Mouse (Mus musculus) embryonic facial prominence, embryonic 10.5 days (tissue): ENCODE measurements around the gene Cops2. TPM values are rescaled to one million over a fixed set of nuclear protein-coding genes. Genes with fewer than 3 reads are reported as not detected.

ENCODE experiments used
- DNase-seq: peaks from one replicate; pipeline ENCODE4 v3.0.0-alpha.2; 2017; ENCODE audit warnings: low spot score
- H3K27ac ChIP-seq: fragments of 300-500 bp; sonication (generic); replicated peaks from 2 replicates; pipeline ENCODE4 v1.5.1; 2016; ENCODE audit warnings: mild to moderate bottlenecking
- H3K27me3 ChIP-seq: fragments of 300-500 bp; sonication (generic); replicated peaks from 2 replicates; pipeline ENCODE4 v1.6.1; 2016; ENCODE audit warnings: low read depth, mild to moderate bottlenecking; ENCODE audit not compliant: poor library complexity, severe bottlenecking
- H3K36me3 ChIP-seq: fragments of 300-500 bp; sonication (generic); replicated peaks from 2 replicates; pipeline ENCODE4 v1.6.1; 2016; ENCODE audit warnings: mild to moderate bottlenecking, moderate library complexity
- H3K4me1 ChIP-seq: fragments of 300-500 bp; sonication (generic); 2 replicates; pipeline ENCODE4 v1.6.1; 2016
- H3K4me3 ChIP-seq: fragments of 300-500 bp; sonication (generic); 2 replicates; pipeline ENCODE4 v1.5.1; 2016; ENCODE audit warnings: mild to moderate bottlenecking, moderate library complexity
- H3K9me3 ChIP-seq: fragments of 300-500 bp; sonication (generic); 2 replicates; pipeline ENCODE4 v1.6.1; 2016; ENCODE audit warnings: mild to moderate bottlenecking
- WGBS: fragments of 180-500 bp; shearing (Covaris S2); methylation state at CpG from one replicate; pipeline ENCODE4 v1.1.7; 2016; 5-methylcytosine and 5-hydroxymethylcytosine counted together
- polyA plus RNA-seq: library from polyadenylated mRNA; unstranded; fragments of >200 nt; fragmentation: Nextera tagmentation; extraction: Ambion mirVana; gene quantifications from 2 replicates; pipeline ENCODE4 v1.2.1, GENCODE M21; 2016

Gene Cops2
- polyA plus RNA-seq, 1 experiment from 2014 or later = 98.3 TPM

DNA sequence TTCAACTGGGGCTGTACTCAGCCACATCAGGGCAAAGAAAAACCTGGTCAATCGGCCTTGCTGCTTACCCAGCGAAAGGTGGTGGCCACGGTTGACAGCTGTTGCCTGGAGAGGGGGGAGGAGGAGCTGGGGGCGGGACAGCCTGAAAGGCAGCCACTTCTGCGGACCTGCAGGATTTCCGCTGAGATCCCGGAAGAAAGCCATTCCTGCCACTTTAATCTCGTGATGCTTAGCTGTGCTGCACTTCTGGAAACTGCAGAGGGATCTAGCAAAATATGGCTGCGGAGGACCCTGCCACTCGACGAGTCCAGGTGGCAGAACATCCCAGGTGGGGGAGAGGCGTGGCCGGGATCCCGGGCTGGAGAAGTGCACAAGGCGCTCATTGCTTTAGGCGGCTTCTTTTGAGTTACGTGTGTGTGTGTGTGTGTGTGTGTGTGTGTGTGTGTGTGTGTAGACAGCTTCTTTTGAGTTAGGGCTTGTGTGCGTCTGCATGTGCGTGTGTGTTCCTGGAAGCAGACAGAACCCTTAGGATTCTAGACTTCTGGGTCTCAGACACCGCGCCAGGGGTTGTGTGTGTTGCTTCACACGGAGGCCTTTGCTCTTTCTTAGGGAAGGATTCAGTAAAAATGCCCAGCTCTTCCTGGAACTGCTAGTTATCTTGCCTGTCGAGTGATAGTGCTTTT is 7.3 kb upstream of the Cops2 start:
- Histone ChIP-seq H3K27ac (peak overlapping the region; percentile 83), H3K27me3 (no peaks in the 10 kb centered on the region), H3K4me1 (peaks cover 14% of the 10 kb centered on the region), H3K4me3 (peak overlapping the region; percentile 73), H3K36me3 (no peaks in the 10 kb centered on the region), H3K9me3 (no peaks in the 10 kb centered on the region)
- DNase-seq = peak; percentile 75
- WGBS = 7% methylated on average over 23 of the region's 23 CpGs

DNA sequence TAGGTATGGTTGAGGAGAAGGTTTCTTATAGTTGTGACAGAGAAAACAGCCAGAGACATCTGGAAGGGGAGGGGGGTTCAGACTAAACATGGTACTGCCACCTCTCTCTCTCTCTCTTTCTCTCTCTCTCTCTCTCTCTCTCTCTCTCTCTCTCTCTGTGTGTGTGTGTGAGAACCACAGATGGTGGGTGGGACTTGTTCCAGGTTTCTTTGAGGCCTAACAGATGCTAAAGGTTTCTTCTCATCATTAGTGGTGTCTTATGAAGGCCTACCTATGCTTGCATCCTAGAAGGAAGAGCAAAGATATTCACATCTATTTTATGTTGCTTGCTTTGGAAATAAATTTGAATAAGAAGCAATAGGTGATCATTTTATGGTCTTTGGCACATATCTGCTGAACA is 6.6 kb upstream of the Cops2 start:
- 0 out of 2 replicates have a peak overlapping the region, but pooled peaks have one; percentile 83 for H3K27ac ChIP-seq
- H3K36me3 ChIP-seq = no peaks in the 10 kb centered on the region
- H3K27me3 ChIP-seq = no peaks in the 10 kb centered on the region
- H3K4me3 ChIP-seq = peak overlapping the region; percentile 73
- H3K9me3 ChIP-seq = no peaks in the 10 kb centered on the region
- DNase-seq = no peak
- peaks cover 14% of the 10 kb centered on the region for H3K4me1 ChIP-seq

DNA sequence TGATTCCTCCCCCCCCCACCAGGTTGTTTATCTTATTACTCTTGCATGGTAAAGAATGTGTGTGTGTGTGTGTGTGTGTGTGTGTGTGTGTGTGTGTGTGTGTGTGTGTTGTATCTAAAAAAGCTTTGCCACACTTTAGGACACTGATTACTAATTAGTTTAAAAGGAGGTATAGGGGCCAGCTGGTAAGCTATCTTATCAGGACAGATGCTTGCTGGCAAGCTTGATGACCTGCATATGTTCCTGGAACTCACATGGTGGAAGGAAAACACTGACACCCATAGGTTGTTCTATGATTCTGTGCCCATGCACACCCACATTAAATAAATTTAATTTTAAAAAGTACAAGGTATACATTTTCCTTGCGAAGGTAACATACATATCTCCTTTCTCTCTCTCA is 5.6 kb upstream of the Cops2 start:
- H3K4me3 ChIP-seq = no peak overlapping the region
- H3K36me3 ChIP-seq = no peaks in the 10 kb centered on the region
- peaks cover 17% of the 10 kb centered on the region for H3K4me1 ChIP-seq
- no peaks in the 10 kb centered on the region for H3K9me3 ChIP-seq
- DNase-seq = no peak
- 83% methylated on average over 1 of the region's 1 CpGs for WGBS
- no peak overlapping the region for H3K27ac ChIP-seq
- no peaks in the 10 kb centered on the region for H3K27me3 ChIP-seq

GRCm38 (mm10) chr2:125863799-125864198 is 4.9 kb upstream of the Cops2 start:
- no peaks in the 10 kb centered on the region for H3K9me3 ChIP-seq
- H3K4me1 ChIP-seq = peaks cover 19% of the 10 kb centered on the region
- H3K36me3 ChIP-seq = no peaks in the 10 kb centered on the region
- no peak overlapping the region for H3K27ac ChIP-seq
- no peak overlapping the region for H3K4me3 ChIP-seq
- WGBS = 86% methylated on average over 3 of the region's 3 CpGs
- no peak for DNase-seq
- H3K27me3 ChIP-seq = no peaks in the 10 kb centered on the region

DNA sequence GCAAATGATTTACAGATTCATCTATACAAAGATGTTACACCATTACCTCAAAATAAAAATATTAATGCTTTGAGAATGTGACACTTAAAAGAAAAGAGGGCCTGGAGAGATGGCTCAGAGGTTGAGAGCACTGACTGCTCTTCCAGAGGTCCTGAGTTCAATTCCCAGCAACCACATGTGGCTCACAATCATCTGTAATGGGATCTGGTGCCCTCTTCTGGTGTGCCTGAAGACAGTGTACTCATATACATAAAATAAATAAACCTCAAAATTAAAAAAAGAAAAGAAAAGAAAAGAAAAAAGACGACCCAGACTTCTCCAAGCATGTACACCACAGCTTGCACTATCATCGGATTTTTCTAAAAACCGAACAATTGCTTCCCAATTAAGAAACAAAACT is 1.2 kb downstream of the Cops2 start:
- Histone ChIP-seq H3K4me1 (peaks cover 15% of the 10 kb centered on the region), H3K4me3 (peak overlapping the region; percentile 100), H3K27ac (no peak overlapping the region), H3K27me3 (no peaks in the 10 kb centered on the region), H3K36me3 (no peaks in the 10 kb centered on the region), H3K9me3 (no peaks in the 10 kb centered on the region)
- 49% methylated on average over 3 of the region's 3 CpGs for WGBS
- DNase-seq = no peak

- H3K4me3 ChIP-seq = no peak overlapping the region
- WGBS = 87% methylated on average over 2 of the region's 2 CpGs
- no peaks in the 10 kb centered on the region for H3K9me3 ChIP-seq
- peaks cover 33% of the 10 kb centered on the region for H3K36me3 ChIP-seq
- no peak for DNase-seq
- no peaks in the 10 kb centered on the region for H3K4me1 ChIP-seq
- no peaks in the 10 kb centered on the region for H3K27me3 ChIP-seq
- H3K27ac ChIP-seq = no peak overlapping the region
These were observed 7.7 kb downstream of the Cops2 start for GRCm38 (mm10) chr2:125851237-125851636.

GRCm38 (mm10) chr2:125838708-125839284 is 20.1 kb downstream of the Cops2 start:
- peaks cover 90% of the 10 kb centered on the region for H3K36me3 ChIP-seq
- no peak for DNase-seq
- no peak overlapping the region for H3K27ac ChIP-seq
- no peak overlapping the region for H3K4me3 ChIP-seq
- H3K9me3 ChIP-seq = no peaks in the 10 kb centered on the region
- no peaks in the 10 kb centered on the region for H3K4me1 ChIP-seq
- WGBS = 91% methylated on average over 2 of the region's 2 CpGs
- H3K27me3 ChIP-seq = no peaks in the 10 kb centered on the region

GRCm38 (mm10) chr2:125838091-125838490 is 20.8 kb downstream of the Cops2 start:
- H3K36me3 ChIP-seq = peaks cover 90% of the 10 kb centered on the region

GRCm38 (mm10) chr2:125829924-125830323 is 29.0 kb downstream of the Cops2 start:
- 97% methylated on average over 2 of the region's 2 CpGs for WGBS
- no peak for DNase-seq
- Histone ChIP-seq H3K4me1 (no peaks in the 10 kb centered on the region), H3K27me3 (no peaks in the 10 kb centered on the region), H3K27ac (no peak overlapping the region), H3K4me3 (no peak overlapping the region), H3K36me3 (peaks cover 72% of the 10 kb centered on the region), H3K9me3 (no peaks in the 10 kb centered on the region)

More at GRCm38 (mm10) chr2:125838091-125838490, 20.8 kb downstream of the Cops2 start:
- Histone ChIP-seq H3K4me1 (no peaks in the 10 kb centered on the region), H3K9me3 (no peaks in the 10 kb centered on the region), H3K27me3 (no peaks in the 10 kb centered on the region), H3K4me3 (no peak overlapping the region), H3K27ac (no peak overlapping the region)
- no peak for DNase-seq
- 94% methylated on average over 7 of the region's 7 CpGs for WGBS

GRCm38 (mm10) chr2:125827898-125828297 is 31.0 kb downstream of the Cops2 start:
- Histone ChIP-seq H3K27me3 (no peaks in the 10 kb centered on the region), H3K4me1 (no peaks in the 10 kb centered on the region), H3K4me3 (no peak overlapping the region), H3K27ac (no peak overlapping the region), H3K9me3 (no peaks in the 10 kb centered on the region), H3K36me3 (peaks cover 52% of the 10 kb centered on the region)
- no peak for DNase-seq
- WGBS = 89% methylated on average over 4 of the region's 4 CpGs

DNA sequence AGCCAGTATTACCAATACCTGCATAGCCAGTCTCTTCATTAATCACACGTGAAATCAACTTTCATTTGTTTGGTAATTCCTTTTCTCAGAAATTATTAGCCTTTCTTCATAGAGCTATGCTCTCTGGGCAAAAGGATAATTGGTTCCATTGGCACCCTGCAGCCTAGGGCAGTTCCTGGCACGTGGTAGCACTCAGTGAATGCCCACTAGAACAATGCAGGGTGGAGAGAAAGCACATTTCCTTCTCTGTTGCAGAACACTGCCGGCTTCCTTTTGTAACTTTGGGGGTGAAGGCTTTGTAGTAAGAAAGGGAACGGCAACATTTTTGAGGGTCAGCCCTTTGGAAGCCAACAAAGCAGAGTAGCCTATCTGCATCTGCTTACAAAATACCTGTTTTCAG is 32.7 kb downstream of the Cops2 start:
- no peak overlapping the region for H3K27ac ChIP-seq
- no peak overlapping the region for H3K4me3 ChIP-seq
- no peak for DNase-seq
- WGBS = 67% methylated on average over 4 of the region's 4 CpGs
- H3K36me3 ChIP-seq = peaks cover 35% of the 10 kb centered on the region
- H3K27me3 ChIP-seq = no peaks in the 10 kb centered on the region
- H3K9me3 ChIP-seq = no peaks in the 10 kb centered on the region
- no peaks in the 10 kb centered on the region for H3K4me1 ChIP-seq

- Histone ChIP-seq H3K9me3 (no peaks in the 10 kb centered on the region), H3K27ac (no peak overlapping the region), H3K4me3 (no peak overlapping the region), H3K27me3 (no peaks in the 10 kb centered on the region), H3K4me1 (no peaks in the 10 kb centered on the region), H3K36me3 (no peaks in the 10 kb centered on the region)
- DNase-seq = no peak
- WGBS = 86% methylated on average over 4 of the region's 4 CpGs
These were observed 38.5 kb downstream of the Cops2 start for GRCm38 (mm10) chr2:125820397-125820796.

DNA sequence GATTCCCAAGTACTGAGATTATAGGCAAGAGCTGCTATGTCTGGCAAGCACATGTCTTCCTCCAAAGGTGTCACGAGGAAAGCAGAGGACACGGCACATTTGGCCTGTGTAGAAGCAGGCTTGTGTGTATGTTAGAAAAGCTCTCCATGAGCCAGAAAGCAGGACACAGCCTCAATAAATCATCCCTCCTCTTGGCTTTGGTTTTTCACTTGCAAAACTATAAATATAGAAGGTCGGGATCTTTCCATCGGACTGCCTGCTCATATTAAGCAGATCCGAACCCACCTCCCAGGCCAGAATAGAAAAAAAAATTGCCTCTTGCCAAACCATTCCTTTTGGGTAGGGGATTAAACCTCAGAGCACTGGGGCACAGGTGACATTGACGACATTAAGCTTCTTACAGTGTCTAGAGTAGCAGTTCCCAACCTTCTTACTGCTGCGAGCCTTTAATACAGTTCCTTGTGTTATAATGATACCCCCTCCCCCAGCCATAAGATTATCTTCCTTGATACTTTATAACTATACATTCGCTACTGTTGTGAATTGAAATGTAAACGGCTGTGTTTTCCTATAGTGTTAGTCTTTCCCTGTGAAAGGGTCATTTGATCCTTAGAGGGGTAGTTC is 44.9 kb downstream of the Cops2 start:
- no peaks in the 10 kb centered on the region for H3K9me3 ChIP-seq
- no peak overlapping the region for H3K27ac ChIP-seq
- no peaks in the 10 kb centered on the region for H3K36me3 ChIP-seq
- WGBS = 75% methylated on average over 9 of the region's 9 CpGs
- peaks cover 6% of the 10 kb centered on the region; the same call in 1 of the 2 replicates for H3K4me1 ChIP-seq
- DNase-seq = no peak
- H3K27me3 ChIP-seq = no peaks in the 10 kb centered on the region
- H3K4me3 ChIP-seq = no peak overlapping the region
